Mouse (Mus musculus) bone marrow macrophage, adult 2 months (primary cell): ENCODE results near the gene Slc28a1. TPM values are rescaled to one million over a fixed set of nuclear protein-coding genes. Genes with fewer than 3 reads are reported as not detected.
A peak's percentile ranks its signal among the peaks of the same experiment; 100 is the strongest.
"Not testable (repeated sequence)": the region's sequence is repeated elsewhere in the genome, so short reads cannot be mapped to it uniquely, and the experiment has no call there.

ENCODE experiments used
- H3K27ac ChIP-seq: 2 replicates; pipeline ENCODE4 v1.5.1; 2012; ENCODE audit warnings: low read depth, low read length; ENCODE audit not compliant: insufficient read depth
- H3K4me1 ChIP-seq: 2 replicates; pipeline ENCODE4 v1.6.1; 2012; ENCODE audit warnings: low read length; ENCODE audit not compliant: control insufficient read depth, insufficient read depth
- H3K4me3 ChIP-seq: 2 replicates; pipeline ENCODE4 v1.5.1; 2012; ENCODE audit warnings: mild to moderate bottlenecking, low read length, moderate library complexity; ENCODE audit not compliant: insufficient read depth
- CTCF ChIP-seq: IDR thresholded peaks from 2 replicates; pipeline ENCODE4 v1.5.1; 2012; ENCODE audit warnings: low read depth, mild to moderate bottlenecking, low read length, moderate library complexity
- POLR2A ChIP-seq: IDR thresholded peaks from 2 replicates; pipeline ENCODE4 v1.6.1; 2012; ENCODE audit warnings: mild to moderate bottlenecking, low read depth, low read length, borderline replicate concordance
- polyA plus RNA-seq: library from polyadenylated mRNA; stranded (reverse); fragments of >200 nt; gene quantifications from 2 replicates; pipeline ENCODE4 v1.2.4, GENCODE M21; 2012; ENCODE audit not compliant: missing spikeins, insufficient read depth, insufficient read length

The Slc28a1 gene
- polyA plus RNA-seq, 1 experiment: not detected

DNA sequence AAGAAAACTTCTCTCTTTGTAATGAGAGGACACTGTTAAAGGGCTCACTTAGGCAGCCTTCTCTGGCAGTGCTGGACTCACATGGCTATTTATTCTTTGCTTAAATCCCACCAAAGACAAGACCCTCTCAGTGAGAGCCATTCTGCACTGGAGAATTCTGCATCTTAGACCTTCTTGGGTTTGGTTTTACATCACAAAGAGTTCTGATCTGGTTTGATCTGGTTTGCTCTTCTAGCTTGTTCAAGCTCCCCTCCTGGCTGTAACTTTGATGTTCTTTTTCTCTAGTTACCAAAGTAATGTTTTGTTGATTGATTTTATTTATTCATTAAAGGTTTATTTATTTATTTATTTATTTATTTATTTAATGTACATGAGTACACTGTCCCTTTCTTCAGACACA lies 68.6 kb downstream of the Slc28a1 start:
- Histone ChIP-seq H3K27ac (no peak overlapping the region), H3K4me1 (peaks cover 14% of the 10 kb centered on the region), H3K4me3 (no peak overlapping the region)
- no peak for TF ChIP-seq POLR2A
- TF ChIP-seq CTCF: no peak

DNA sequence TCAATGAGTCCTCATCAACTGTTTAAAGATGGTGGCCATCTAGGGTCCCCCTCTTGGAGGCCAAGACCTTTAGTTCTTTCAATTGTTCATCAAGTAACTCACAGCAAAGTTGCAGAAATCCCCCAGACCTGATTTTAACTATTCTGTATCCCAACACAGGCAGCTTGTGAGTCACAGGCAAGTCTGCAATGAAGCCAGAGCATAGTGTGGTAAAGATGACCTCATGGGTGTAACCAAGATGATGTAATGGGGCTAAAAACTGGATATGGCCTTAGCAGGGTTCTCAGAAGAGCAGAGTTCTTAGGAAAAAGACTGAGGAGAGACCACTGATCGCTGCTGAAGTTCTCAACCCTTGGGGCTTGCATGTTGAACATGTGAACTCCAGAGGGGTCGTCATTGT lies 69.5 kb downstream of the Slc28a1 start:
- TF ChIP-seq CTCF: no peak
- no peak for TF ChIP-seq POLR2A
- no peak overlapping the region for H3K4me3 ChIP-seq
- no peak overlapping the region for H3K27ac ChIP-seq
- peaks cover 14% of the 10 kb centered on the region for H3K4me1 ChIP-seq

DNA sequence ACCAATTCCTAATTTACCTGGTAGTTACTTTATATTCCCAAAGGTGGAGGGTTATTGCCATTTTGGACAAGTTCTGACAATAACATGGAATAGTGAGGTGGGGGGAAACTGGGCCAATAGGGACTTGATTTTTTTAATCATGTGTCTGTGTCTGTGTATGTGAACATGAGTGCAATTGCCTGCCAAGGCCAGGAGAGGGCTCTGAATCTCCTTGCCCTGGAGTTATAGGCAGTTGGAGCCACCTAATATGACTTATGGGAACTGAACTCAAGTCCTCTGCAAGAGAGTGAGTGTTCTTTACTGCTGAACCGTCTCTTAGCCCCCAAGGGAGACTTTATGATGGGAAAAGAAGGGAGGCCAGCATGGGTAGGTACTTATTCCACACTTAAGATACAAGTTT lies 70.1 kb downstream of the Slc28a1 start:
- Histone ChIP-seq H3K4me1 (peaks cover 12% of the 10 kb centered on the region), H3K4me3 (no peak overlapping the region), H3K27ac (no peak overlapping the region)
- no peak for TF ChIP-seq POLR2A
- TF ChIP-seq CTCF: no peak

DNA sequence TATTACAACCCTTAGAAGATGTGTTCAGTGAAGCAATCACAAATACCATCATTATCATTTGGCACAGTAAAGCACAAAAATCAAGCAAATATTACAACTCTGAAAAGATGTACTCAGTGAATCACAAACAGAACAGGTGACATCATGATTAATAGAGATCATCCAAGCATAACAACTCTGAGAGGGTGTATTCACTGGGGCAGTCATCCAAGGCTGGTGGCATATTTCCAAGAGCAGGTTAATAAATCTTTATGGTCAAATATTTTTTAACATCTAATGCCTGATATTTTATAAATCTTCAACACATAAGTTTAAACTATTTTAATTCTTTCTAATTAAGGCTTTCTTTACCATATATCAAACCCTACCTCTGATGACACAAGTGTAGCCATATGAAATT lies 71.4 kb downstream of the Slc28a1 start:
- H3K4me3 ChIP-seq, H3K27ac ChIP-seq: not testable (repeated sequence)
- H3K4me1 ChIP-seq: peaks cover 12% of the 10 kb centered on the region

DNA sequence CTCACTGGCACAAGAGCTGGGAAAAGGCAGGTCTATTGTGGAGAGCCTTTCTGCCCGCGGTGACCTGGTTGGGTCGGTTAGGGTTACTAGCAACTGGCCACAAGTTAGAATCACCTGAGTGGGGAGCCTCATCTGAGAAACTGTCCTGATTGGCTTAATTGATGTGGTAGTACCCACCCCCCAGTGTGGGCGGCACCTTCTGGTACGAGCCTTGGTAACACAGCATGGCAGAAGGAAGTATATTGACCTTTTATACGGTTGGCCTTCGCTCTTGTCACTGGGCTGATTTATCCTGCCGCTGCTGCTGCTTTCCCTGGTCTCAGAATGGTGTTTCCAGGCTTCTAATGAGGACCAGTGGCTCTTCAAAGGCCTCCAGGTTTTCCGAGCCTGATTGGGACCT lies 74.6 kb downstream of the Slc28a1 start:
- Histone ChIP-seq H3K4me3 (no peak overlapping the region), H3K27ac (no peak overlapping the region), H3K4me1 (no peaks in the 10 kb centered on the region)
- TF ChIP-seq POLR2A: no peak
- TF ChIP-seq CTCF: no peak

DNA sequence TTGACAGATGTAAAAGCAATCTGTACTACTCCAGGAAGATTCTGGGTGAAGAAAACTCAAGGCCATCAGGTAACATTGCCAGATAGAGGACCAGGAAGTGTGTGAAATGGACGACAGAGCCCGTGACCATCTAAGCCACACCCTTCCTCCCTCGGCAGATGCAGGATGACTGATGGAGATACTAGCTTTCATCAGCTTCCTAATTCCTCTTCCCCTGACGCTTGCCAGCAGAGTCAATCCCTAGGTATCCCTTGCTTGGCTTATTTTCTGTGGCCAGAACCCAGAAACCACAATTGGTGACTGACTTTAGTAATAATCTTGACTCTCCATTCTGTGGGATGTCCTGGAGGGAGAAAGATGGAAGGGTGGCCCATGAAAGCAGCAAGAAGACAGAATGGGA lies 80.9 kb downstream of the Slc28a1 start:
- Histone ChIP-seq H3K4me1 (peaks cover 34% of the 10 kb centered on the region), H3K27ac (no peak overlapping the region)
- no peak for TF ChIP-seq CTCF
- TF ChIP-seq POLR2A: no peak

DNA sequence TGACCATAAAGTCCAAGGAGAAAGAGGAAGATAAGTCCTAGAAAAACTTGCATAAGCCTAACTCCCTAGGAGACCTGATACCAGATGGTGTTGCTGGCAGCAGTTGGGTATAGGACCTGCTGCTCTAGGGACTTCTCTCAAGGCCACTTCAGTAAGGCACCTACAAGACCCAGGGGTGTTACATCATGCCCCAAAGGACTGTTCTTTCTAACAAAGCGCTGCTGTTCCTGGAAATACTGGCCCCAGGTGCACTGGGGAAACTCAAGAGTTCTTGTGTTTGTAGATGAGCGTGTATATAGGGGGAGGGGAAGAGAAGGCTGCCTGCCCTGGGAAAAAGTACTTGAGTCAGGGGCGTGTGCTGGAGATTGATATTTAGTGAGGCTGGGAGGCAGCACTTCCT lies 82.2 kb downstream of the Slc28a1 start:
- Histone ChIP-seq H3K27ac (no peak overlapping the region), H3K4me3 (no peak overlapping the region), H3K4me1 (peaks cover 35% of the 10 kb centered on the region)
- TF ChIP-seq CTCF (no peak), POLR2A (no peak)

More for the DNA sequence above, 80.9 kb downstream of the Slc28a1 start:
- H3K4me3 ChIP-seq: no peak overlapping the region

DNA sequence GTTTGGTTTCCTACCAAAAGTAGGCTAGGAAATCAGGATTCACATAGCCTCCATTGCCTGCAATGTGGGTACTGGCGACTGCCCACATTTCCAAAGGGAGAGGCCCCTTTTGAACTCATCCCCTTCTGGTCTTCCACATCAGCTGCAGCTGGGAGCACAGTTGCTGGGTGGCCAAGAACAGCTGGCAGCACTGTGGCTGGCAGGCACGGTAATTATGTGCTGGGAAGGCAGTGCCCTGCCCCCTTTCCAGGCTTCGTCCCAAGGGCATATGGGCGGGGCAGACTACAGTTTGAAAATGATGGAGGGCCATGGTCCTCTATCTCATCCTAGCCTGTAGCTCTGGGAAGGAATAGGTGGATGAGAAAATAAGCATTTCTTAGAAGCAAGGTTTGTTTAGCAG lies 83.9 kb downstream of the Slc28a1 start:
- H3K4me1 ChIP-seq: peaks cover 47% of the 10 kb centered on the region
- no peak overlapping the region for H3K4me3 ChIP-seq
- H3K27ac ChIP-seq: no peak overlapping the region
- TF ChIP-seq POLR2A: no peak
- TF ChIP-seq CTCF: no peak

DNA sequence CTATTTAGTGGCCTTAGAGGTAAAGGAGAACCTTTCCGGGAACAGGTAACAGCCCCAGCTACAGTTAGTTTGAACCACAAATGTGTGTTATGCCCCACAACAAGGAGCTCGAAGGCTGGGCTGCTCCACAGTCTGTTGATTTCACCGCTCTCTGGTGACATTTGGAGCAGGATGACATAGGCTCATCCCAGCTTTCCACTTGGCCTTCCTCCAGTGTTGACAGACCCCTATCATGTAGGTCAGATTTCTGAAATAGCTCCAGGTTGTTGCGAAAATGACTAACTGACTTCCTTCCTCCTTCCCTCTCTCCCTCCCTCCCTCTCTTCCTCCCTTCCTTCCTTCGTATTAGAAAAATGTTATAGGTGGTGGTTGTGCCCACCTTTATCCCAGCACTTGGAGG lies 84.5 kb downstream of the Slc28a1 start:
- H3K27ac ChIP-seq: no peak overlapping the region
- no peak overlapping the region for H3K4me3 ChIP-seq
- TF ChIP-seq CTCF: no peak
- TF ChIP-seq POLR2A: no peak
- H3K4me1 ChIP-seq: peaks cover 49% of the 10 kb centered on the region

DNA sequence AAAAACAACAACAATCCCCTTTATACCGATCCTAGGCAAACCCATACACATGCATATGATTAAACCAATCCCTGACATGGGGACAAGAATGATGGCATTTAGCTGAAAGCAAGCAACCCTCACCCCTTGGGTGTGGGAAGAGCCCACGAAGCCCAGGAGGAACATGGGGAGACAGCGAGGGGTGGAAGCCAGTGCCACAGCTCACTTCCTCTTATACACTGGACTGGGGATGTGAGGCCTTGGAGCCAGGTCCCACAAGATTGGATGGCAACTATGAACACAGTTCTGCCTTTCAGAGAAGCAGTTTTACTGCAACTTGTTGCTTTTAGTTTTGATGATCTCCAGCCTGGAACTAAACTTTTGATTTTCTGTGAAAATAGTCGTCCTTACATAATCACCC lies 85.2 kb downstream of the Slc28a1 start:
- Histone ChIP-seq H3K4me1 (peaks cover 49% of the 10 kb centered on the region), H3K27ac (0 out of 2 replicates have a peak overlapping the region, but pooled peaks have one; percentile 4), H3K4me3 (no peak overlapping the region)
- no peak for TF ChIP-seq POLR2A
- no peak for TF ChIP-seq CTCF

DNA sequence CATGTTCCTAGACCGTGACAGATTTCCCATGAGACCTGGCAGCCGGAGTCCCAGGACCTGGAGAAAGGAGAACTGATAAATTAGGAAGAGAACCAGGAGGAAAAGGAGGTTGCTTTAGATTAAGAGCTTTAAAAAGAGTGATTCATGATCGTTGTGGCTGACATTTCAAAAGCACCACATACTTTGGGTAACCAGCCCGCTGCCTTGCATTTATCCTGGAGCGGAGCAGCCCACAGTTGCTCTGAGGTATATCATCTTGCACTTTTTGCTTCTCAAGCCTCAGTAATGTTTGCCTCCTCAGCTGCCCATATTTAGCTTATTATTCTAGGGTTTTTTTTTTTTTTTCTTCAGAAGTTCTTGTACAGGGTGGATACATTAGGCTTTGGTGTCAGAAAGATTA lies 87.8 kb downstream of the Slc28a1 start:
- Histone ChIP-seq H3K27ac (no peak overlapping the region), H3K4me3 (no peak overlapping the region), H3K4me1 (peaks cover 38% of the 10 kb centered on the region)
- no peak for TF ChIP-seq CTCF
- no peak for TF ChIP-seq POLR2A

DNA sequence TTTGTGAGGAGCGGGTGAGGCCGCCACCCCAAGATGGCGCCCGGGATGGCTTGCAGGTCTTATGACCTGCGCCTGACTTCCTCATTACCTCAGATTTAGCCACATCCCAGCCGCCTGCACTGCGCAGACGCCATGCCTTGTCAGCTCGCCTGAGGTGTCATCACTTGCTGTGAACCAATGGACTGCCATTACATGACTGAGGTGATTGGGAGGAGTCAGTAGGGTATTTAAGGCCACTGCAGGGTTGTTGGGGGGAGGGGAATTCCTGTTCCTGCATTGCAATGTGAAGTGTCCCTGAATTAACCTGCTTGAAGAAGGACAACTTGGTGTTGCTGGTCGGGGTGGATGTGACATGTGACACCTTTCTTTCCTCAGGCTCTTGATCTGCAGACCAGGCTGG lies 89.0 kb downstream of the Slc28a1 start:
- not testable (repeated sequence) for H3K4me3 ChIP-seq, H3K27ac ChIP-seq

More for the DNA sequence above, 89.0 kb downstream of the Slc28a1 start:
- peaks cover 29% of the 10 kb centered on the region for H3K4me1 ChIP-seq
